Mouse (Mus musculus) megakaryocyte, embryonic 14.5 days (primary cell): ENCODE results near the gene Bcar3. TPM values are rescaled to one million over a fixed set of nuclear protein-coding genes. Genes with fewer than 3 reads are reported as not detected.
A peak's percentile ranks its signal among the peaks of the same experiment; 100 is the strongest.
"Not testable (repeated sequence)": the region's sequence is repeated elsewhere in the genome, so short reads cannot be mapped to it uniquely, and the experiment has no call there.

Experiments used
- H3K27me3 ChIP-seq: replicated peaks from 2 replicates; pipeline ENCODE3; 2012; ENCODE audit warnings: inconsistent platforms
- H3K36me3 ChIP-seq: replicated peaks from 2 replicates; pipeline ENCODE3; 2012; ENCODE audit warnings: low read length, inconsistent platforms, mixed read lengths
- H3K4me1 ChIP-seq: 2 replicates; pipeline ENCODE4 v1.6.1; 2012; ENCODE audit warnings: inconsistent platforms
- H3K4me3 ChIP-seq: replicated peaks from 2 replicates; pipeline ENCODE3; 2012; ENCODE audit warnings: moderate library complexity, mild to moderate bottlenecking, inconsistent platforms
- H3K9me3 ChIP-seq: 2 replicates; pipeline ENCODE4 v1.6.1; 2012; ENCODE audit warnings: inconsistent platforms
- FLI1 ChIP-seq: IDR thresholded peaks from 2 replicates; pipeline ENCODE4 v1.6.1; 2012; ENCODE audit warnings: low read length, inconsistent platforms, mixed read lengths
- GATA1 ChIP-seq: IDR thresholded peaks from 3 replicates; pipeline ENCODE4 v1.6.1; 2012; ENCODE audit warnings: mixed read lengths, low read length, inconsistent platforms, borderline replicate concordance
- polyA plus RNA-seq: library from polyadenylated mRNA; stranded (reverse); fragments of >175 nt; gene quantifications from 2 replicates; pipeline ENCODE4 v1.2.3, GENCODE M21; 2012; ENCODE audit warnings: low replicate concordance; ENCODE audit not compliant: insufficient read depth

The Bcar3 gene
- polyA plus RNA-seq = 2.4 and 3.6 TPM in 2 replicates

GRCm38 (mm10) chr3:122293954-122294850 lies at the start of gene Bcar3:
TSS of gene Bcar3 (plus strand) at chr3:122294136.
- Histone ChIP-seq H3K9me3 (no peaks in the 10 kb centered on the region), H3K4me1 (peaks cover 36% of the 10 kb centered on the region), H3K27me3 (peaks cover 7% of the 10 kb centered on the region), H3K36me3 (no peaks in the 10 kb centered on the region), H3K4me3 (peak within 1 kb of the TSS; percentile 95)
- no peak for TF ChIP-seq GATA1

GRCm38 (mm10) chr3:122244759-122245158 lies 49.2 kb upstream of the Bcar3 start:
- no peaks in the 10 kb centered on the region for H3K9me3 ChIP-seq
- peaks cover 25% of the 10 kb centered on the region for H3K36me3 ChIP-seq
- H3K4me3 ChIP-seq = peak overlapping the region; percentile 83
- TF ChIP-seq FLI1 = no peak
- TF ChIP-seq GATA1 = no peak
- peaks cover 51% of the 10 kb centered on the region for H3K4me1 ChIP-seq
- H3K27me3 ChIP-seq = no peaks in the 10 kb centered on the region

GRCm38 (mm10) chr3:122245215-122245877 lies 48.6 kb upstream of the Bcar3 start, which contains the start of gene Gclm:
TSS of gene Gclm (plus strand) at chr3:122245557.
- Histone ChIP-seq H3K36me3 (peaks cover 31% of the 10 kb centered on the region), H3K4me1 (peaks cover 54% of the 10 kb centered on the region), H3K9me3 (no peaks in the 10 kb centered on the region), H3K27me3 (no peaks in the 10 kb centered on the region), H3K4me3 (peak within 1 kb of the TSS; percentile 99)
- TF ChIP-seq GATA1 = no peak
- TF ChIP-seq FLI1 = no peak

GRCm38 (mm10) chr3:122245878-122246332 lies 48.0 kb upstream of the Bcar3 start:
- Histone ChIP-seq H3K4me1 (peaks cover 58% of the 10 kb centered on the region), H3K4me3 (peak overlapping the region; percentile 99), H3K27me3 (no peaks in the 10 kb centered on the region), H3K36me3 (peaks cover 36% of the 10 kb centered on the region), H3K9me3 (no peaks in the 10 kb centered on the region)
- TF ChIP-seq GATA1 (no peak), FLI1 (no peak)

- Histone ChIP-seq H3K27me3 (no peaks in the 10 kb centered on the region), H3K9me3 (no peaks in the 10 kb centered on the region), H3K4me3 (peak overlapping the region; percentile 99), H3K4me1 (peaks cover 58% of the 10 kb centered on the region), H3K36me3 (peaks cover 41% of the 10 kb centered on the region)
- TF ChIP-seq FLI1 = no peak
- no peak for TF ChIP-seq GATA1
Observed at GRCm38 (mm10) chr3:122246406-122246805, 47.5 kb upstream of the Bcar3 start.

- Histone ChIP-seq H3K4me3 (peak overlapping the region; percentile 99), H3K9me3 (no peaks in the 10 kb centered on the region), H3K27me3 (no peaks in the 10 kb centered on the region), H3K4me1 (peaks cover 60% of the 10 kb centered on the region), H3K36me3 (peaks cover 47% of the 10 kb centered on the region)
- TF ChIP-seq FLI1 = no peak
- no peak for TF ChIP-seq GATA1
Observed at GRCm38 (mm10) chr3:122246986-122247767, 46.8 kb upstream of the Bcar3 start.

GRCm38 (mm10) chr3:122247768-122248100 lies 46.2 kb upstream of the Bcar3 start:
- H3K4me1 ChIP-seq = peaks cover 61% of the 10 kb centered on the region
- H3K9me3 ChIP-seq = no peaks in the 10 kb centered on the region
- H3K4me3 ChIP-seq = peak overlapping the region; percentile 99
- TF ChIP-seq GATA1 (no peak), FLI1 (no peak)
- peaks cover 52% of the 10 kb centered on the region for H3K36me3 ChIP-seq
- H3K27me3 ChIP-seq = no peaks in the 10 kb centered on the region

GRCm38 (mm10) chr3:122252466-122253253 lies 41.3 kb upstream of the Bcar3 start:
- H3K27me3 ChIP-seq = no peaks in the 10 kb centered on the region
- H3K9me3 ChIP-seq = no peaks in the 10 kb centered on the region
- TF ChIP-seq FLI1 (no peak), GATA1 (no peak)
- H3K4me3 ChIP-seq = peak overlapping the region; percentile 78
- H3K36me3 ChIP-seq = peaks cover 81% of the 10 kb centered on the region
- peaks cover 67% of the 10 kb centered on the region for H3K4me1 ChIP-seq

GRCm38 (mm10) chr3:122254050-122254449 lies 39.9 kb upstream of the Bcar3 start:
- H3K36me3 ChIP-seq = peaks cover 86% of the 10 kb centered on the region
- not testable (repeated sequence) for H3K9me3 ChIP-seq, H3K27me3 ChIP-seq, H3K4me3 ChIP-seq
- peaks cover 64% of the 10 kb centered on the region for H3K4me1 ChIP-seq
